Mouse (Mus musculus) lung, postnatal 0 days (tissue): ENCODE measurements at regions not wholly inside any gene's neighbourhood (a gene's known extent, or its start where the extent isn't known, plus 50 kb on each side); places are given as distances from the start of the nearest gene placed in this dataset.

ENCODE experiments used
- CTCF ChIP-seq: IDR thresholded peaks from 2 replicates; pipeline ENCODE4 v1.5.1; 2016; ENCODE audit warnings: antibody characterized with exemption, mild to moderate bottlenecking
- EP300 ChIP-seq: IDR thresholded peaks from 2 replicates; pipeline ENCODE4 v1.6.1; 2016; ENCODE audit warnings: antibody characterized with exemption, mild to moderate bottlenecking, control low read depth

DNA sequence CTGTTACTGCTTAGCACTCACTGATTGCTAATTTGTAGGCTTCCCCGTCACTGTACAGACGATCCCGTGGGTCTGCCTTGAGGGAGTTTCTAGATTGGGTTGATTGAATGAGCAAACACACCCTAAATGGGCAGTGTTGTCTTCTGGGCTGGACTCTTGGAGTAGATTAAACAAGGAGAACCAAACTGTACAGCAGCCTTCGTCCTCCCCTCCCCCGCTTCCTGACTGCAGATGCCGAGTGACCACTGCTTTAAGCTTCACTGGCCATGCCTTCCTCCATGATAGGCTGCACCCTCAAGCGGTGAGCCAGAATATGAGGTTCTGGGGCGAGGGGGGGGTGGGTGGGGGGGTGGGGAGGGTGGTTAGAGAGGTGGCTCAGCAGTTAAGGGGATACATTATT is 201.5 kb upstream of the Zfp64 start:
- TF ChIP-seq EP300, result no peak
- TF ChIP-seq CTCF, result no peak
